Mouse (Mus musculus): ENCODE data around the gene Sowahc.

DNA sequence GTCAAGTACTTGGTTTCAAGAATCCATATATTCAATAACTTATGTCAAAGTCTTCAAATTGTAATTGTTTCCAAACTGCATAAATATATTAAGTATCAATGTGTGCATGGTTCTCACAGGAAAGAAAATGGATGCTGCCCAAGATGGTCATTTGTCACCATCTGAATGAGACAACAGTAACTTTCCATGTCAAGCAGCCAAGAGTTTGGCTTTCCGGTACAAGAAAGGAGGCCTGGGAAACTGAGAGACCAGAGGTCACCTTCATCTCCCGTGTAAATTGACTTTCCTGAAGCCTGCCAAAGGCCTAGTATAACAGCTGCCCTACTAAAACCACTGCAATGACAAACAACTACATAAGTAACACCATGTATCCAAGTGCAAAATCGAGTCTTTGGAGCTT, 39.4 kb upstream of the Sowahc start:
- TF ChIP-seq TAL1 (conservative IDR thresholded peaks at IDR 0.05; ENCODE audit: low read depth, low read length) = no peak
- TF ChIP-seq CTCF (IDR thresholded peaks at IDR 0.05; ENCODE audit: low read depth, low read length) = no peak
- no peak for TF ChIP-seq GATA1 (IDR thresholded peaks at IDR 0.05; ENCODE audit: borderline replicate concordance, low read length)
- no peak for TF ChIP-seq POLR2AphosphoS5 (IDR thresholded peaks at IDR 0.05; ENCODE audit: insufficient replicate concordance, low read depth, low read length)
- no peak for TF ChIP-seq GATA2 (IDR thresholded peaks at IDR 0.05; ENCODE audit: borderline replicate concordance, low read depth, low read length)
